Mouse (Mus musculus): Measurements from ENCODE around the gene Hspg2. TPM values are rescaled to one million over a fixed set of nuclear protein-coding genes. Genes with fewer than 3 reads are reported as not detected.

Gene Hspg2
- polyA plus RNA-seq, 1 experiment, result 34.7 TPM

DNA sequence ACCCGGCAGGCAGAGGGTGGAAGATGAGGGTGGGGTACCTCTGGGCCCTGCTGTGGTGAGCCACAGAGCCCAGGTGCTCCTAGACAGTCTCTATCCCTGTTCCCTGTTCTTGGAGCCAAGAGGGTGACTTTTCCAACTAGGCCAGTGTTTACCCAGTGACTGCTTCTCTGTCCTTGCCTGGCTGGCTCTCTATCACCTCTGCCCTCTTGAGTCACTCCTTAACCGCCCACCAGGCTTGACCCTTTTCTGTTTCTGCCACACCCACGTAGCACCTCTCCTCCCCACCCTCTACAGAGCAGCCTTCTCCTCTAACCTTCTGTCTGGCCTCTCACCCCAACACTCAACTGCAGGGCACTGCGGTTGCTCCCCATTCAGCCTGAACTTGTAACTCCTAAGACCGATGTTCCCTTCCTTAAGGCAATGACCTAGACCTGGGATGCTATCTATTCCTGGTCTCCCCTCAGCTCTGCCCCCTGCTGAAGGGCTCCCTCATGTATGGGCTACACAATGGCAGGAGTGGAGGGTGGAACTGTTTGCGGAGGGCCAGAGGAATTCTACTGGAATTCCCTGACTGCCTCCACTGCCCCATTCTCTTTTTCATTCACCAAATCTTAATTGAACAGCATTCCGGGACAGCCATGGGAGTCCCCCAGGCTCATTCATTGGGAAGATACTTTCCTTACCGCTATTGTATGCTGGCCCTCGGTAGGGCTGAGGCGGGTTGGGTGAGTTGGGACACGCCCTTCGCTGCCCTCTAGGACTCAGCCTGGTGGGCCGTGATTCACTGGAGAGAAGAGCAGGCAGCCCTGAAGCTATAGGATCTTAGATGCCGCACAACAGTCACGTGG is 1.5 kb downstream of the Hspg2 start:
- Histone ChIP-seq H3K27me3 (replicated peaks; ENCODE audit: control insufficient read depth, insufficient read depth, low read length) (no peaks in the 10 kb centered on the region), H3K4me1 (ENCODE audit: control insufficient read depth, insufficient read depth, low read length) (peaks cover 5% of the 10 kb centered on the region; the same call in 1 of the 2 replicates), H3K27ac (ENCODE audit: insufficient read depth, low read depth, low read length) (peak overlapping the region; percentile 46), H3K4me3 (ENCODE audit: insufficient read depth, low read depth, low read length) (peak overlapping the region; percentile 67), H3K36me3 (ENCODE audit: control insufficient read depth, insufficient read depth, low read length) (no peaks in the 10 kb centered on the region)
- no peak for DNase-seq
- WGBS, result 49% methylated on average over 15 of the region's 15 CpGs
- TF ChIP-seq POLR2A (IDR thresholded peaks at IDR 0.05; ENCODE audit: low read depth, low read length) (no peak), CTCF (conservative IDR thresholded peaks at IDR 0.05; ENCODE audit: insufficient read depth, insufficient read length, low read depth, low read length) (no peak)

DNA sequence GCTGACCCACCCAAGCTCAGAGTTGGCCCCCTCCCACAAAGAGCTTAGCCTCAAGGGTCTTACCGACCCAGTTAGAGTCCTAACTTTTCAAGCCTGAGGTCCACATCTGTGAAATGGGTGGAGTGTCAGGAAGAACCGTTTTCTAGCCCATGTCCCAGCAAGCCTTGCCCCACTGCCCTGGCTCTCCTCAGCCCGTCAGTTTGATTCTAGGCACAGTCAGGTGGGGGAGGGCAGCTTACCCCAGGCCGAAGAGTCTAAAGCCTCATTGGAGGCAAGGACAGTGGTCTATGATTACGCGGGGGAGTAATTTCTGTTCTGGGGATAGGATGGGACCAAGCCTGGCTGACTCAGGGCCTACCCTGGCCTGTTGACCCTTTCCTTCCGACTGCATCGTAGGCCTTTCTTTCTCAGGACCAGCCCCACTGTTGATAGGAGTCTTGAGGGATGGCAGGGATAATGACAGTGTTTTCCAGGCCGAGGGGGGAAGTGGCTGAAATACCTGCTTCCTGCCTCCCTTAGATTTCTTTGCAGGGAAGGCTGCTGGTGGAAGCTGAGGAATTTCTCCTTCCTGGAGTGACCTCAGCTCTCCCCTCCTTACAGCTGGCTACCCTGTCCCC is 2.2 kb downstream of the Hspg2 start:
- WGBS, result 59% methylated on average over 9 of the region's 9 CpGs
- Histone ChIP-seq H3K27ac (ENCODE audit: insufficient read depth, low read depth, low read length) (peak overlapping the region; percentile 46), H3K4me1 (ENCODE audit: control insufficient read depth, insufficient read depth, low read length) (peaks cover 5% of the 10 kb centered on the region; the same call in 1 of the 2 replicates), H3K36me3 (ENCODE audit: control insufficient read depth, insufficient read depth, low read length) (no peaks in the 10 kb centered on the region), H3K4me3 (ENCODE audit: insufficient read depth, low read depth, low read length) (peak overlapping the region; percentile 67), H3K27me3 (replicated peaks; ENCODE audit: control insufficient read depth, insufficient read depth, low read length) (no peaks in the 10 kb centered on the region)
- peak; percentile 43 for DNase-seq
- TF ChIP-seq POLR2A (IDR thresholded peaks at IDR 0.05; ENCODE audit: low read depth, low read length) (no peak), CTCF (conservative IDR thresholded peaks at IDR 0.05; ENCODE audit: insufficient read depth, insufficient read length, low read depth, low read length) (no peak)

DNA sequence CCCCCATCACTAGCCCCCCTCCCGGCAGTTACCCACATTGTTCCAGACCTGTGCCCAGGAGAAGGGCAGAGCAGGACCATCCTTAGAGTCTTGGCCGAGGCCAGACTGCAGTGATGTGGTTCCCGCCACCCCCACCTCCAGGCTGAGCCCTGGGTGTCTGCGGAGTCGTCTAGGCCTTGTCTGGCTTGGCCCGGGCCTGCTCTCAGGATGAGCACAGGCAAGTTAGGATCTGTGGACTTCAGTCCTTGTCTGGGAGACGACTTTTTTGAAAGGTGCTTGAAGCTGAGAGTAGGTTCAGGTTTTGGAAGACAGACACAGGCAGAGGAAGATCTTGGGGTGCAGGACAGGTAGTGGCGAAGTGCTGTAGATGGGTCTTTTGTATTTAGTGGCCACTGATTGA is 2.8 kb downstream of the Hspg2 start:
- Histone ChIP-seq H3K4me1 (ENCODE audit: control insufficient read depth, insufficient read depth, low read length) (peaks cover 5% of the 10 kb centered on the region), H3K27me3 (replicated peaks; ENCODE audit: control insufficient read depth, insufficient read depth, low read length) (no peaks in the 10 kb centered on the region), H3K27ac (ENCODE audit: insufficient read depth, low read depth, low read length) (peak overlapping the region; percentile 29; the same call in 1 of the 2 replicates), H3K36me3 (ENCODE audit: control insufficient read depth, insufficient read depth, low read length) (no peaks in the 10 kb centered on the region), H3K4me3 (ENCODE audit: insufficient read depth, low read depth, low read length) (peak overlapping the region; percentile 12; the same call in 1 of the 2 replicates)
- DNase-seq, result no peak
- TF ChIP-seq CTCF (conservative IDR thresholded peaks at IDR 0.05; ENCODE audit: insufficient read depth, insufficient read length, low read depth, low read length) (no peak), POLR2A (IDR thresholded peaks at IDR 0.05; ENCODE audit: low read depth, low read length) (no peak)
- 51% methylated on average over 8 of the region's 8 CpGs for WGBS

DNA sequence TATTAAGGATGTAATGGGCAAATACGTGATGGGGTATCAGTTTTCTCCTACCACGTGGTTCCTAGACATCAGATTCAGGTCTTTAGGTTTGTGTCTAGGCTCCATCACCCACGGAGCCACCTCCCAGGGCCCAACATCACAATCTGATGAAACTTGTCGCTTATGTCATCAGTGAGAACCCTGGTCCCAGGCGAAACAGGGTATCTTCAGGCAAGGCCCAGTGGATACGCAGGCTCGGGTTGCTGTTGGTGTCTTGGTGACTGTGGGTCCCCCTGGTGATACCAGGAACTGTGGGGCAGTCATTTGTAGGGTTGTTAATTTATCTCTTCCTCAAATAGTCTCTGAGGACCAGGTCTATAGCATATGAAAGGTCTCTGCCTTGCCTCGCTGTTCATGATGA is 4.7 kb downstream of the Hspg2 start:
- H3K4me1 ChIP-seq (ENCODE audit: control insufficient read depth, insufficient read depth, low read length), result peaks cover 5% of the 10 kb centered on the region
- H3K27ac ChIP-seq (ENCODE audit: insufficient read depth, low read depth, low read length), result no peak overlapping the region
- WGBS, result 76% methylated on average over 8 of the region's 8 CpGs
- H3K27me3 ChIP-seq (replicated peaks; ENCODE audit: control insufficient read depth, insufficient read depth, low read length), result no peaks in the 10 kb centered on the region
- no peak overlapping the region for H3K4me3 ChIP-seq (ENCODE audit: insufficient read depth, low read depth, low read length)
- TF ChIP-seq POLR2A (IDR thresholded peaks at IDR 0.05; ENCODE audit: low read depth, low read length) (no peak), CTCF (conservative IDR thresholded peaks at IDR 0.05; ENCODE audit: insufficient read depth, insufficient read length, low read depth, low read length) (no peak)
- no peak for DNase-seq
- no peaks in the 10 kb centered on the region for H3K36me3 ChIP-seq (ENCODE audit: control insufficient read depth, insufficient read depth, low read length)

DNA sequence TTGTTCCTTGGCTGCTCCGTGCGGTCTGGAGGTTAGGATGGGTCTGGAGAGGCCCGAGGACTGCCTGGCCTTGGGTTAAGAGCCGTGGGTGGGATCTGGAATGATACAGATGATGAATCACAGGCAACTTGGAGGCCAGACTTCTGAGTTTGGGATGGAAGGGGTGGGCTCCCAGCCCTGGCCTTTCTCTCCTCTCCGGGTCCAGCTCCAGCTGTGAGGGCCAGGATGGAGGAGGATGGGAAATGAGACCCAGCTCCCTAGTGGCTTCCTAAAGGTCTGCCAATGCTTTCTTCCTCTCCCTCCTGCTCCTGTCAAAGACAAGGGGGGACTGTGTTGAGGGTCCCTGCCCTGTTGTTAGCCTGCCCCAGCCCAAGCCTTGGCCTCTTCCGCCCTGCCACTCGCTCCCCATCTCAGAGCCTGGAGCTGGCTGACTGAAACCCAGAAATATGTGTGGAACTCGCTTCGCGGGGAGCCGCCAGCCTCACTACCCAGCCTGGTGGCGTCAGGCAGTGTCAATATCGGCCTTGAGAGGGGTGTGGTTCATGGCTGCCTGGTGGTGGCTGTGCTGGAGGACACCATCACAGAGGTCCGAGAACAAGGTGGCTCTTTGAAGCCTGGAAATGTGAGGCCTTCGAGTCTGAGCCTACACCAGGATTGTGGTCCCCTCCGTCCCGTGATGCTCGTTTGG is 5.3 kb downstream of the Hspg2 start:
- peak overlapping the region; percentile 4; the same call in 1 of the 2 replicates for H3K27ac ChIP-seq (ENCODE audit: insufficient read depth, low read depth, low read length)
- peaks cover 5% of the 10 kb centered on the region for H3K4me1 ChIP-seq (ENCODE audit: control insufficient read depth, insufficient read depth, low read length)
- 60% methylated on average over 18 of the region's 18 CpGs for WGBS
- DNase-seq, result no peak
- no peak overlapping the region for H3K4me3 ChIP-seq (ENCODE audit: insufficient read depth, low read depth, low read length)
- H3K27me3 ChIP-seq (replicated peaks; ENCODE audit: control insufficient read depth, insufficient read depth, low read length), result no peaks in the 10 kb centered on the region
- no peak for TF ChIP-seq CTCF (conservative IDR thresholded peaks at IDR 0.05; ENCODE audit: insufficient read depth, insufficient read length, low read depth, low read length)
- no peak for TF ChIP-seq POLR2A (IDR thresholded peaks at IDR 0.05; ENCODE audit: low read depth, low read length)
- H3K36me3 ChIP-seq (ENCODE audit: control insufficient read depth, insufficient read depth, low read length), result no peaks in the 10 kb centered on the region

DNA sequence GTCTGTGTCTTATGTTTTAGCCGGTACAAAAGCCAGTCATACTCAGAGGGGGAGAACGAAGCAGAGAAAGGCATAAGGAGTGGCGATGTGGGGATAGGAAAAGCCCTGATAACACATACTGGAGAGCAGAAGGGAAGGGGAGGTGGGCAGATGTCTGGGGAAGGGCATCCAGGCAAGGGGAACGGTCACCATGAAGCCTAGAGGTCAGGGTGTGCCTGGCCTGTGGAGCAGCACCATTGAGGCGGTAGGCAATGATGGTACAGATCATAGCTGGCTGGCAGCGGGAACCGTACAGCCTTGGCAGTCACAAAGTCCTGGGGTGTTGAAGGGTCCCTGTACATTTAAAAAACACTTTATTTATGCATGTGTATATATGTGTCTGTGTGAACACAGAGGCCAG is 6.1 kb downstream of the Hspg2 start:
- 91% methylated on average over 7 of the region's 7 CpGs for WGBS
- H3K36me3 ChIP-seq (ENCODE audit: control insufficient read depth, insufficient read depth, low read length), result no peaks in the 10 kb centered on the region
- no peak overlapping the region for H3K4me3 ChIP-seq (ENCODE audit: insufficient read depth, low read depth, low read length)
- peaks cover 13% of the 10 kb centered on the region for H3K4me1 ChIP-seq (ENCODE audit: control insufficient read depth, insufficient read depth, low read length)
- H3K27ac ChIP-seq (ENCODE audit: insufficient read depth, low read depth, low read length), result no peak overlapping the region
- TF ChIP-seq POLR2A (IDR thresholded peaks at IDR 0.05; ENCODE audit: low read depth, low read length), result no peak
- TF ChIP-seq CTCF (conservative IDR thresholded peaks at IDR 0.05; ENCODE audit: insufficient read depth, insufficient read length, low read depth, low read length), result no peak
- DNase-seq, result no peak
- no peaks in the 10 kb centered on the region for H3K27me3 ChIP-seq (replicated peaks; ENCODE audit: control insufficient read depth, insufficient read depth, low read length)
